Mouse (Mus musculus): ENCODE measurements around the gene Arnt.

The Arnt gene

DNA sequence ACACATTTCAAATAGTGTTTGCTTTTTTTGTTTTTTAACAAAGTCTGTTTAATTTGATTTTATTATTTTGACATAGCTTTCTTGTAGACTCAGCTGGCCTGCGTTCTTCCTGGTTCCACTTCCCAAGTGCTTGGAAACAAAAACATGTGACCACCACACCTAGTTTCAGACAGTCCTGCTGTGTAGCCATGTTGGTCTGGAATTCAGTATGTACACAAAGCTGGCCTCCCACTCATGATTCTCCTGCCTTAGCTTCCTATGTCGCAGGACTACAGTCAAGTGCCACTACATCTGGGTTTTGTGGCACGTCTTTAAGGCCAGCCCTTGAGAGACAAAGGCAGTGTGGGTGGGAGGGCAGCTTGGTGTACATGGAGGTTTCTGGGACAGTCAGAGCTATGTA lies 16.7 kb downstream of the Arnt start:
- no peak for DNase-seq (ENCODE audit: inconsistent age in 2 of 2, low spot score in 1 of 2)

DNA sequence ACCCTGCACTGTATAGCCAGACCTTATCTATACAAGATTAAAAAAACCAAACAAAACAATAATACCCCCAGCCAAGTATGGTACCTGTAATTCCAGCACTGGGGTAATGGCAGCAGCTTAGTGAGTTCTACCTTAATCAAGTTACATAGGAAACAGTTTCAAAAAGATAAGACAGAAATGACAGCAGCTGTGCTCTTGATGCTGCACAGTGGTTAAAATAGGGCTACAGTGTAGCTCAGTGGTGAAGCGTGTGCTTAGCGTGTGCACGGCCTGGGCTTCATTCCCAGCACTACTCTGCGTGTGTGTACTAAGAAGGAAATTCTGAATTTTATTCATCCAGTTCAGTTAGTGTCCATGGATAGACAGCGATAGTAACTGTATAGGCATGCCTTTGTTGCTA lies 22.2 kb downstream of the Arnt start:
- no peak for DNase-seq (ENCODE audit: inconsistent age in 2 of 2, low spot score in 1 of 2)

DNA sequence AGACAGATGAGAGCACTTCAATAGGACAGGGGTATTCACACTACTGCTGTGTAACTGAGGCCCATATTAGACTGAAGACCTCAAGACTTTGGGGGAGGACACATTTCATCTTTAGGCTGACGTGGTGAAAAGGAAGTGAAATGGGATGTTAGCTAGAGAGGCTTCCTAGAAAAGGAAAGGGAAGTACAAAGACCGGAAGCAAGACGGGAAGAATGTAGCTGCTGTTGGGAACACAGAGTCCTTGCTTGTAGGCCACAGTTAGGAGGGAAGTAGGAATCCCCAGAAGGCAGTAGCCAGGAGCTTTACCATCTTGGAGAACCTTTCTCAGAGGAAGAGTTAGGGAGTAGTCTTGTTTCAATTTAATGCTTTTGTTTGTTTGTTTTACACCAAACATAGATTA lies 23.6 kb downstream of the Arnt start:
- no peak for DNase-seq (ENCODE audit: inconsistent age in 2 of 2, low spot score in 1 of 2)

DNA sequence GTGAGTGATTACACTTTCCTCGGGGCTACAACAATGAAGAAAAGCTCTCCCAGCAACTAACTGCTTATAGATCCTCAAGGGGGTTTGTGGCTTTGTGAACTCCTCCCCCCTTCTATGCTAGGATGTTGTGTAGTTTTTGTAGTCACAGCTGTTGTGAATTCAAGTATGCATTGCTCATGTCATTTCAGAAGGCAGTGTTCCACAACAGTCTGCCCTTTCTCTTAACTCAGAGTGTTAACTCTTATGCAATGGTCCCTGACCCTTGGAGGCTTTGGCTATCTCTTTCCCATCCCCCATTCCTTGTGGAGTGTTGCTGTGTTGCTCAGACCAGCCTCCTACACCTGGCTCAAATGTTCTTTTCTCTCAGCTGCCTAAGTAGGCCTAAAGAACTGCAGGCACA lies 25.2 kb downstream of the Arnt start:
- DNase-seq (ENCODE audit: inconsistent age in 2 of 2, low spot score in 1 of 2): peak; percentile 30 to 61

DNA sequence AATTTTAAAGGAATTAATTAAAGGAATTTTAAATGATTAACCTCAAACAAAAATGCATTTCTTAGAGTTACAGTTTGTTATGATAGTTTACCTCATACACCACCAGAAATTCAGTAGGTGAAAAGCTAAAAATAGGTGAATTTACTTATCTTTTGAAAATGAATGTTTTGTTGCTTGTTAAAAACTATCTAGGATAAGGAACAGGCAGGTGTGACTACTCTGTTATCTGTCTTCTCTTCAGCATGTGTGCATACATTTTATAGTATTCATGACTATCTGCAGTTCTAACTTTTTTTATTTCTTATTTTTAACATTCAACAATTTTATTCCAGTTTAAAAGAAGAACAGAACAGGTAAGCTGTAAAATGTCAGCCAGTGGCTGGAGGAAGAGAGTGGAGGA lies 29.7 kb downstream of the Arnt start:
- DNase-seq (ENCODE audit: inconsistent age in 2 of 2, low spot score in 1 of 2): no peak

DNA sequence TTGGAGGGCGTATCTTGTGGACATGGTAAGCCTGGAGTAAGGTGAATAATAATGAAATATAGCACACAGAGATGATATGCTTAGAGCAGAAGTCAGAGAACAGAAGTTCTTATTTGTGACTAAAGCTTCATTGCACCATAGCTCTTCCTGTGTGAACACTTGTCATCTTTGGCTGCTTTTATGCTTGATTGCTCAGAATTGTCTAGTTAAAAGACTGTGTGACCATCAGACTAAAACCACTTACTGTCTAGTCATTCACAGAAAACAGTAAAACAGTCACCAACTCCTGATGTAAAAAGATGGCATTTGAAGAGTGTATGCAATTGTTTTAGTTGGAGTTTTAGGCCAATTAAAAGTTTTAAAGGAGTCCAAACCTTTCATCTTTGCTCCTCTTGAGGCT lies 44.8 kb downstream of the Arnt start:
- DNase-seq (ENCODE audit: inconsistent age in 2 of 2, low spot score in 1 of 2): no peak

DNA sequence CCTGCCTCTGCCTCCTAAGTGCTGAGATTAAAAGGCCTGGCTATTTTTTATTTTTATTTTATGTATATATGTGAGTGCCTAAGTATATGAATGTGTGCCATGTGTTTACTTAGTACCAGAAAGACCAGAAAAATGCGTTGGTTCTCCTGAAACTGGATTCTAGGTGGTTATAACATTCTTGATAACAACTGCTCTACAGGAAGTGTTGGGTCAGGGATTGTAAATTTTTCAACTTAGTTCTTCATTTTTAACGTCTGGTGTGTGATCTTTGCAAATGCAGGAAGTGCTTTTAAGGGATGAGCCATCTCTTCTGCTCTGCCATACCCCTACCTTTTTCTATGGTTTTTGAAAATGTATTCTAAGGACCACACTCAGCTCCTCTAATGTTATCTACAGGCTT lies 52.2 kb downstream of the Arnt start:
- no peak for DNase-seq (ENCODE audit: inconsistent age in 2 of 2, low spot score in 1 of 2)

DNA sequence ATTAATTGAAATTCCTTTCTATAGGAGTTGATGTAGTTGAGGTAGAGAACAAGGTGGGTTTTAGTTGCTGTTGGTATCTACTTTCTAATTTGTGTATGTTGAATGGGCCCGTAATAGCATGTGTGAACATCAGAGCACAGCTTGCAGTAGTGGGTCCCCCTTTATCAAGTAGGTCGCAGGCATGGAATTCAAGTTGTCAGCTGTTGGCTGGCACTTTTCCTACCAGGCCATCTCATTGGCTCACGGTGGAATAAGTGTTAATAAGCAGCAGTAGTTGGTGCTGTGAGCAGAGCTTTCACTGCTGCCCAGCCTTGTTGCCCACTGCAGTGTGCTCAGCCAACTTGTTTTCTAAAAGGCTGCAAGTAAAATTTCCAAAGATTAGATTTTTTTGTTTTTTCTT lies 54.5 kb downstream of the Arnt start:
- no peak for DNase-seq (ENCODE audit: inconsistent age in 2 of 2, low spot score in 1 of 2)

DNA sequence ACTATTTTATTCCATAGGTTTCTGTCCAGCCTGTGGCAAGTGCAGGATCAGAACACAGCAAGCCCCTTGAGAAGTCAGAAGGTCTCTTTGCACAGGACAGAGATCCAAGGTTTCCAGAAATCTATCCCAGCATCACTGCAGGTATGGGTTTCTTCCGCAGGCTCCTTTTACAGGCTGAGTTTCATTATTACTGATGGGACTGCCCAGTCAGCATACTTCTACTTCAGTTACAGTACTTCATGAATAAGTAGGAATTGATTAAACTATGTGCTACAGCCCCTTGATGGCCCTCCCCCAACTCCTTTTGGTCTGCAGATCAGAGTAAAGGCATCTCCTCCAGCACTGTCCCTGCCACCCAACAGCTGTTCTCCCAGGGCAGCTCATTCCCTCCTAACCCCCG lies 56.0 kb downstream of the Arnt start:
- no peak for DNase-seq (ENCODE audit: inconsistent age in 2 of 2, low spot score in 1 of 2)

DNA sequence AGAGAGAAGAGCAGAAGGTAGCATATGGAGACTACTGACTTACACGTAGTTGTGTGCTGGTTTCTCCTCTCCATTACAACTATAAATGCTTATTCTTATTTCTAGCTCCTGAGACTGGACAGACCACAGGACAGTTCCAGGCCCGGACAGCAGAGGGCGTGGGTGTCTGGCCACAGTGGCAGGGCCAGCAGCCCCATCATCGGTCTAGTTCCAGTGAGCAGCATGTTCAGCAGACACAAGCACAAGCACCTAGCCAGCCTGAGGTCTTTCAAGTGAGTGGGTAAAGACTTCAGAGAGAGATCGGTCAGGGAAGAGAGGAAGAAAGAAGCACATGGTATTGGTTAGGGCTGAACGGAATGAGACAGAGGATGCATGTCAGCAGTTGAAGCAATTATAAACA lies 60.2 kb downstream of the Arnt start:
- peak; percentile 53 to 84 for DNase-seq (ENCODE audit: inconsistent age in 2 of 2, low spot score in 1 of 2)

DNA sequence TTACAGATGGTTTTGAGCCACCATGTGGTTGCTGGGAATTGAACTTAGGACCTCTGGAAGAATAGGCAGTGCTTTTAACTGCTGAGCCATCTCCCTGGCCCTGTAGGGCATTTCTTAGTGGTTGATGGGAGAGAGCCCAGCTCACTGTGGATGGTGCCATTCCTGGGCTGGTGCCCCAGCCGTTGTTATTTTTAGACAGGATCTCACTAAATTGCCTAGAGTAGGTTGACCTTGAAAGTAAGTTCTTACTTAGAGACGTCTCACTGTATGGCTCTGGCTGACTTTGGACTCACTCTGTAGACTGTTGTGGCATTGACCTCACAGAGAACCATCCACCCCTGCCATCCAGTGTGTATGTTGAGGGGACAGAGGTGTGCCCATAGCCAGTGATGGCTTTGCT lies 64.0 kb downstream of the Arnt start:
- peak in 1 of 2 experiments; percentile 29 for DNase-seq (ENCODE audit: inconsistent age in 2 of 2, low spot score in 1 of 2)

DNA sequence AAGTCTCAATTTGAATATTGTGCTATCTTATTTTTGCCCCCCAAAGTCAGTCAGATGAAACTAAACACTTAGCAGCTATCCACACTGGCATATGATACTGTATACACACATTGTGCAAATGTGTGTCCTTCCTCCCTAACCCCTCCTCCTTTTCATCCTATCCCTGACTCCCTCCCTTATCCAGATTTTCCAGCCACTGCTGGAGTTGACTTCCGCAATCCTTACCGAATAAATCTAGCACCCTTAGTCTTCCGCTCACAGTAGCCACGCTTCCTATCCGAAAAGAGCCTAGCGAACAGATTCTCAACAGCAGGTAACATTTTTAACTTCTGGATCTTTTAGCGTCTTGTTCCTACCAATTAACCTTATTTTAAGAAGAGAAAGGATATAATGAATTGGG lies 64.8 kb downstream of the Arnt start, which contains the start of gene Ctsk:
TSS of gene Ctsk (plus strand) at position 233 of the 400 bp plus-strand sequence.
- DNase-seq (ENCODE audit: inconsistent age in 2 of 2, low spot score in 1 of 2): no peak

DNA sequence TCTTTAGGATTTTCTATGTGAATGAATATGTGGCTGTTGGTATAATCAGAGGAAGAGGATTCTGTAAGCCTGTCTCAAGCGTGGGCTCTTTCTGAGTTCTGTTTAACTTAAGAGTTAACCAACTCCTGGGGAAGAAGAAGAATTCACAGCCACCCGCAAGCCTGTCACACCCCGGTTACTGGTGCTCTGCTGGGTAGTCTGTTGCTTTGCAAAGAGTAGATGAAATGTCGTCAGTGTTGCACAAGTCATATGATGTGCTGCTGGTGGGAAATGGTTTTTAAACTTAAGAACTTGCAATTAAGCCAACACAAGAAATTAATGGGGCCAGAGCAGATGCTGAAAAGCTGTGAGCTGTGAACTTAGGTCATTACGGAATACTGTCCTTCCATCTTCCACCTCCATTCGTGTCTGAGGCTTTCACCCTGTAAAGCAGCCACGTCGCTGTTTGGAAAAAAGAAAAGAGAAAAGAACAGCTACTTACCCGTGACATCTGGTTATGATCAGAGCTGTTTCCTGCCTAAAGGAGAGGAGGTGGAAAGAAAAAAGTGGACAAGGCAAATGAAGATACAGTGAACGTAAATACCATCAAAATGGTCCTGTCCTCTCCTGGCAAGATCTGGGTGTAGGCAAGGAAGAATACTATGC lies 65.4 kb downstream of the Arnt start:
- no peak for DNase-seq (ENCODE audit: inconsistent age in 2 of 2, low spot score in 1 of 2)

DNA sequence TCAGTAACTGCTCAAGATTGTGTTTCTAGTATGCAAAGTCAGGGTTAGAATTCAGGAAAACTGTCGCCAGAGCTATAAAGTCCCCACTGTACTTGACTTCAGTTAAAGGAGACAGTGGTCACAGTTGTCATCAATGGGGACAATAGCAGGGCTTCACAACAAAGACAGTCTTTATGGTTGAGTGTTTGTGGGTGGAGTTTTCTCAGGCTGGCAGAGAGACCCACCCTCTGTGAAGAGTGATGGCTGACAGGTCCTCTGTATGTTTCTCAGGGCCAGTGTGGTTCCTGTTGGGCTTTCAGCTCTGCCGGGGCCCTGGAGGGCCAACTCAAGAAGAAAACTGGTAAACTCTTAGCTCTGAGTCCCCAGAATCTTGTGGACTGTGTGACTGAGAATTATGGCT lies 68.1 kb downstream of the Arnt start:
- no peak for DNase-seq (ENCODE audit: inconsistent age in 2 of 2, low spot score in 1 of 2)

DNA sequence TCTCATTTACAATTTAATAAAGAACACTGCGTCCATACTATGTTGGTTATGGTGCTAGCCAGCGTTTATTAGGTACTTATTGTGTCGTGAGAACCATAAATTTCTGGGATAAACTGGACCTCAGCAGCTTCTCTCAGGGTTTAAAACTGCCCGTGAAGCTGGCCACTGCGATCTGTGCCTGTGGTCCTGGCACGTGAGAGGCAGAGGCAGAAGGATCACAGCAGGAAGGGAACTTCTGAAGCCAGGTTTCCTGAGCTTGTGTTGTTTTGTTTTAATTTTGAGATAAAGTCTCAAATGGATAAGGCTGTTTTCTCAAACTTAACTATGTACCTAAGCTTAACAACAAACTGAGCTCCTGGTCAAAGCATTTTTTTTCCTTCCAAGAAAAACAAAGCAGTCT lies 75.2 kb downstream of the Arnt start:
- no peak for DNase-seq (ENCODE audit: inconsistent age in 2 of 2, low spot score in 1 of 2)

DNA sequence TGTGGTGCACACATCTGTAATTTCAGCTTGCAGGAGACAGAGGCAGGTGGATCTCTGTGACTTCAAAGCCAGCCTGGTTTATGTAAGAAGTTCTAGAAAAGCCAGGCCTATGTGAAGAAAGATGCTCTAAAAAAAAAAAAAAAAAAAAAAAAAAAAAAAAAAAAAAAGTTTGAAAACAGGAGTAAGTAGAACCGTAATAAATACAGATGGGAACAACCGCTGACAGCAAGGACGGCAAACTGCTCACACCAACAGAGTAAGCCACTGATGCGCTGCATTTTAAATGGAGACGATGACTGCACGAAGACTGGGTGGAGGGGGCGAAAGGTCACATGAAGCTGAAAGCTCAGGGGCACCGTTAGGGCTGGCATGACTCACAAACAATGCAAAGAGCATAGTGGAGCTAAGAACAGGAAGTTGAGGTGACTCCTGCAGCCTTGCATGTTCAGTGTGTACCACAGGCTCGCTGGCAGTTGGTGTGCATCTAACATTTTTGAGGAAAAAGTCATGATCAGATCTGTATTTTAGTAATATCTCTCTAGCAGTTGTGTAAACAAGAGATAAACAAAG lies 77.5 kb downstream of the Arnt start:
- DNase-seq (ENCODE audit: inconsistent age in 2 of 2, low spot score in 1 of 2): peak; percentile 45 to 55

DNA sequence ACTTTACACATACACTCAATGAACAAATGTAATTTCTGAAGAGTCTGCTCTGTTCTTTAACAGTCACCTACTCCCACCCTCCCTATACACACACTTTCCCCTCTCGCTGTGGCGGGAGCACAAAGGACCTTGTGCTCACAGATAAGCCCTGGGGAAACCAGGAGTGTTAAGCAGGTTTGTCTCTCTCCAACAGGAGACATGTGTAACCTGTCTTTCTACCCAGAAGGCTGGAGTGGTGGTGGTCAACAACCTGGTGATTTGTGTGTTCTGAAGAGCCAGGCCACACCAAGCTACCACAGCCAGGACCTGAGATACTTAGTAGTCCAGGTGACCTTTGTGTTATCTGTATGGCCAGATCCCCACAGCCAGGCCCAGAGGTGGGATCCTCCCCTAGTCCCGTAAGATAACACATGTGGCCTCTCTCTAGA lies 82.4 kb downstream of the Arnt start:
- no peak for DNase-seq (ENCODE audit: inconsistent age in 2 of 2, low spot score in 1 of 2)

DNA sequence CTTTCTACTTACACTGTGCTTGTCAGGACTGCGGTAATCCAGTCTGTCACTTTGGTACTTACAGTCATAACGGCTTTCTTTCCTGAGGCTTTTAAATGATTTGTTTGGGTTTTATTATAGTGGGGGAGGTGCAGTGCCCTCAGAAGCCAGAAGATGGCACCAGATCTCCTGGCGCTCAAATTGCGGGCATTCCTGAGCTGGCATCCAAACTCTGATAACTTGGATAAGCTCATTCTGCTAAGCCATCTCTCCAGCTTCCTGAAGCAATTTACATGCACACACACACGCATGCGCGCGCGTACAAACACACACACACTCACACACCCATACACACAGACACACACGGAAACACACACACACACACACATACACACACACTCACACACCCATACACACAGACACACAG lies 83.3 kb downstream of the Arnt start:
- peak; percentile 73 to 90 for DNase-seq (ENCODE audit: inconsistent age in 2 of 2, low spot score in 1 of 2)

DNA sequence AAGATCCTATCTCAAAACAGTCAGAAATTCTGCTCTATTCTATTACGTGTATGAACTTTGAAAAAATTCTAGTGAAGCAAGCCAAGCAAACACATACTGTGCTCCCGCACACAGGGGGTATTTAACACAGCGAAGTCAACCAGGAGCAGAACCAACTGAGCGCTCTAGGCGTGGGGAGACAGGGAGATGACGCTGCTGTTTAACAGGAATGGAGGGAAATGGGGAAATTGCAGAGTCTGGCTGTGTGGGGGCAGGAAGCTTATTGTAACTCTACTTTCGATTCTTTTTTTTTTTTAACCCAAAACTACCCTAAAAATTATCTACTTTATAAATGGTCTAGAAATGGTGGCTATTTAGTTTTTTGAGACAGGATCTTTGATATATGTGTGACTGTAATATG lies 84.7 kb downstream of the Arnt start:
- DNase-seq (ENCODE audit: inconsistent age in 2 of 2, low spot score in 1 of 2): no peak

DNA sequence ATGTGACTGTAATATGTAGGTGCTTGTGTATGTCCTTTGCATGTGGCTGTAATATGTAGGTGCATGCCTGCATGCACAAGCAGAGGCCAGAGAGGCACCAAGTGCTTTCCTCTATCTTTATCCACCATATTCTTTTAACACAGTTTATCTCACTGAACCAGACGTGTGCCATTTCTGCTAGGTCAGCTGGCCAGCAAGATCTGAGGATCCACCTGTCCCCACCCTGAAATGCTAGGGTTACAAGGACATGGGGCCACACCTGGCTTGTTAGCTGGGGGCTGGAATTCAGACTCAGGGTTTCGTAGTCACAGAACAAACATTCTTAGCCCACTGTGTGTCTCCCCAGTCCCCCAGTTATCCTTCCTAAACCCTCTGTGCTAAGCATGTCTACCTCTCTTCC lies 85.1 kb downstream of the Arnt start:
- no peak for DNase-seq (ENCODE audit: inconsistent age in 2 of 2, low spot score in 1 of 2)

DNA sequence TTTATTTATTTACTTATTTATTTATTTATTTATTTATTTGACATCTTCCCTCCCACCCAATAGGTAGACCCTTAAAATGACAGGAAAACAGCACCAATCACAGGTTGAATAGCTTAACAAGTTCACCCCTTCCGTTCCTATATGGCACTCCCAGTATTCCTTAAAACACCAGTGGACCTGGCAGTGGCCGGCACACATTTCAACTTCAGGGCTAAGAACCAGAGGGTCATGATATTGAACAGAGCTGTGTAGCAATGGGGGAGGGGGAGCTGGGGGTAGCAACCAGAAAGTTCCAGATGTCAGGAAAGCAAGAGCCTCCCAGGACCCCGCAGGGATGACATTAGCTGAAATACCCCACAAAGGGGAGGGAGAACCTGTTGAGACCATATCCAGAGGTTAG lies 85.9 kb downstream of the Arnt start:
- DNase-seq (ENCODE audit: inconsistent age in 2 of 2, low spot score in 1 of 2): no peak

DNA sequence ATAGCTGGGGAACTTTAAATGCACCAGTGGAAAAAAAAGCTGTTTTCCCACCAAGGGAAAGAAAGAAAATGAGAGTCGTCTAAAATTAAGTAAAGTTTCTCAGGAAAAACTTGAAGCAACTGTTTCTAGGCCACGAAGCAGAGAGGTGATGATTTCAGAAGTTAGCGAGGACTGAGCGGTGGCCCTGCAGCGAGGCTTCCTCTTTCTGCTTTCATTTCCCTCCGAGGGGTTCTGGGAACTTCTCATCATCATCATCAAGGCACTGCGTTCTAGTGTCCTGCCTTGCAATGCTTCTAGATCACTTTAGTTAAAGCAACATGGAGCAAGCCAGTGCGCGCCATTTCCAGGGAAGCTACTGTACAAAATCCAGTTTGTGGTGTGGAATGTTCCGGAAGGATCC lies 87.0 kb downstream of the Arnt start:
- peak in 1 of 2 experiments; percentile 44 for DNase-seq (ENCODE audit: inconsistent age in 2 of 2, low spot score in 1 of 2)

DNA sequence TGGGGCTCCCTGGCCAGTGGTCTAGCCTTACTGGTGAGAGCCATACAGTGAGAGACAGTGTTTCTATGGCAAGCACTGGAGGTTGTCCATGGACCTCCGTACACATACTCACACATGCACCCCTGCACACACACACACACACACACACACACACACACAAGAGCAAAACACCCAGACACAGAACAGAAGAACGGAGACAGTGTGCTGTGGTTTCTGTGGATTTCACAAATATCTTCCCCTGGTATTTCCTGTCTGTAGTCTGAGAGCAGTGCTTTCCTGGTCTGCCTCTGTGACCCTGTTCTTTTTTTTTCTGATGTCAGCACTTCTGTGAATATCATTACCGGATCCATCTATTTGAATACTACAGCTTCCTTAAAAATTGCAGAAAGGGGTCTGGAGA lies 89.5 kb downstream of the Arnt start:
- DNase-seq (ENCODE audit: inconsistent age in 2 of 2, low spot score in 1 of 2): no peak

Measured in adrenal gland, adult (tissue).